Mouse (Mus musculus) small intestine, adult 2 months (tissue): ENCODE data around the gene Etv3.

Experiments used
- CTCF ChIP-seq: fragments of 200-500 bp; IDR thresholded peaks from 2 replicates; pipeline ENCODE4 v1.5.1; 2012; ENCODE audit warnings: low read depth, mild to moderate bottlenecking, control low read depth, inconsistent platforms, low read length, moderate library complexity, mixed read lengths; ENCODE audit not compliant: insufficient replicate concordance, insufficient read length; ENCODE audit errors: extremely low read depth
- POLR2A ChIP-seq: fragments of 200-500 bp; IDR thresholded peaks from 2 replicates; pipeline ENCODE4 v1.6.1; 2012; ENCODE audit warnings: low read depth, mild to moderate bottlenecking, control low read depth, inconsistent platforms, low read length, moderate library complexity

GRCm38 (mm10) chr3:87575766-87576165 lies 50.6 kb downstream of the Etv3 start:
- no peak for TF ChIP-seq CTCF
- TF ChIP-seq POLR2A: no peak
